ENCODE assay signal across 14 mouse cellular contexts in genomic region chr9:58153095-58153494, GRCm38 (mm10). TPM values are rescaled to one million over a fixed set of nuclear protein-coding genes. Genes with fewer than 3 reads are reported as not detected.
DNase-seq lines count a peak whose midpoint lies in the region; ATAC-seq lines count a peak whose summit lies in the region.
"Had no signal": no experiment of that assay in that cellular context is flagged by ENCODE, and none has a peak within 500 bp of the region (broad histone marks: within the 10 kb centered on the region; RNA-seq: fewer than 3 reads in every experiment).

No protein-coding gene starts in this region.

- ATAC-seq in hindbrain, embryonic 14.5 days (ENCODE audit: low FRiP score): no peak
- no peak for ATAC-seq in intestine, embryonic 16.5 days

- H3K4me3 ChIP-seq in hindbrain, embryonic 10.5 days: no peak overlapping the region
- no peak overlapping the region for H3K4me3 ChIP-seq in hindbrain, embryonic 14.5 days (replicated peaks; ENCODE audit: low read length)
- H3K4me3 ChIP-seq in intestine, embryonic 16.5 days (ENCODE audit: low read length): no peak overlapping the region

- no peak overlapping the region for H3K9ac ChIP-seq in hindbrain, embryonic 14.5 days
- no peak overlapping the region for H3K9ac ChIP-seq in intestine, embryonic 16.5 days (ENCODE audit: low read depth, low read length)

- peaks cover 16% of the 10 kb centered on the region; the same call in 1 of the 2 replicates for H3K36me3 ChIP-seq in hindbrain, embryonic 10.5 days
- H3K36me3 ChIP-seq in hindbrain, embryonic 14.5 days (replicated peaks; ENCODE audit: control insufficient read depth, insufficient read depth): no peaks in the 10 kb centered on the region
- no peaks in the 10 kb centered on the region for H3K36me3 ChIP-seq in intestine, embryonic 16.5 days (ENCODE audit: control insufficient read depth, insufficient read depth, low read length)
- H3K36me3 ChIP-seq: G1E had no signal

- WGBS in hindbrain, embryonic 10.5 days: 87% methylated on average over 3 of the region's 3 CpGs
- WGBS in hindbrain, embryonic 14.5 days: 73% methylated on average over 3 of the region's 3 CpGs
- 79% methylated on average over 3 of the region's 3 CpGs for WGBS in intestine, embryonic 16.5 days

- peaks cover 30% of the 10 kb centered on the region for H3K4me1 ChIP-seq in hindbrain, embryonic 10.5 days (replicated peaks)
- 0 out of 2 replicates have a peak, but pooled peaks cover 10% of the 10 kb centered on the region for H3K4me1 ChIP-seq in hindbrain, embryonic 14.5 days (replicated peaks; ENCODE audit: control insufficient read depth, insufficient read depth, low read length)
- H3K4me1 ChIP-seq in intestine, embryonic 16.5 days (ENCODE audit: control insufficient read depth, insufficient read depth, low read length): peaks cover 40% of the 10 kb centered on the region

- peak overlapping the region; percentile 59 for H3K27ac ChIP-seq in hindbrain, embryonic 10.5 days
- H3K27ac ChIP-seq in hindbrain, embryonic 14.5 days: no peak overlapping the region
- peak overlapping the region; percentile 5; the same call in 1 of the 2 replicates for H3K27ac ChIP-seq in intestine, embryonic 16.5 days (ENCODE audit: low read length)
- H3K27ac ChIP-seq: kidney, postnatal 0 days had no signal

- H3K4me2 ChIP-seq in hindbrain, embryonic 14.5 days (replicated peaks): no peak overlapping the region
- H3K4me2 ChIP-seq in intestine, embryonic 16.5 days (ENCODE audit: low read depth, low read length): no peak overlapping the region

- DNase-seq in adrenal gland, postnatal 14 days: peak; percentile 40
- no peak for DNase-seq in adrenal gland, adult 2 months
- DNase-seq in hindbrain, embryonic 10.5 days (ENCODE audit: low spot score): no peak
- no peak for DNase-seq in hindbrain, embryonic 14.5 days (ENCODE audit: low spot score)
- peak; percentile 80 for DNase-seq in Muller cell, postnatal 12 days (ENCODE audit: inconsistent ontology term)
- DNase-seq in embryo, embryonic 10 days (ENCODE audit: low spot score): no peak
- no peak for DNase-seq in kidney, postnatal 36 days
- DNase-seq: lung, postnatal 36 days had no signal

- no peaks in the 10 kb centered on the region for H3K27me3 ChIP-seq in hindbrain, embryonic 10.5 days (ENCODE audit: insufficient read depth, poor library complexity, severe bottlenecking)
- no peaks in the 10 kb centered on the region for H3K27me3 ChIP-seq in hindbrain, embryonic 14.5 days (ENCODE audit: control insufficient read depth, insufficient read depth, low read length)
- H3K27me3 ChIP-seq in intestine, embryonic 16.5 days (replicated peaks; ENCODE audit: control insufficient read depth, insufficient read depth, low read length): no peaks in the 10 kb centered on the region

- no peaks in the 10 kb centered on the region for H3K9me3 ChIP-seq in hindbrain, embryonic 10.5 days
- no peaks in the 10 kb centered on the region for H3K9me3 ChIP-seq in hindbrain, embryonic 14.5 days (ENCODE audit: control insufficient read depth, low read length)
- H3K9me3 ChIP-seq in intestine, embryonic 16.5 days (ENCODE audit: control insufficient read depth, low read length): no peaks in the 10 kb centered on the region
- H3K9me3 ChIP-seq: G1E had no signal

RNA-seq across cellular contexts. Expression of gene Ccdc33, which starts 34.5 kb away (rescaled TPM):
- not detected in 2 replicates for total RNA-seq in adrenal gland, postnatal 14 days (2021)
- total RNA-seq in adrenal gland, adult 2 months (2021): under 1 TPM; 0.21 to 0.84 TPM
- polyA plus RNA-seq in adrenal gland, adult 2 months (2012; rRNA removed): 0.18 and 0.34 TPM in 2 replicates
- polyA plus RNA-seq in hindbrain, embryonic 10.5 days (2016; fragmentation: Nextera tagmentation; extraction: Ambion mirVana): 0.90 and 0.99 TPM in 2 replicates
- polyA plus RNA-seq in hindbrain, embryonic 14.5 days (2014; fragmentation: Nextera tagmentation; extraction: Ambion mirVana): 0.13 and 0.43 TPM in 2 replicates
- polyA plus RNA-seq in intestine, embryonic 16.5 days (2015; fragmentation: Nextera tagmentation; extraction: Ambion mirVana): 0.39 and 0.82 TPM in 2 replicates
- total RNA-seq: common myeloid progenitor, adult 5-6 weeks had no signal
- polyA plus RNA-seq: G1E; small intestine, adult 2 months had no signal

RNA-seq across cellular contexts. Expression of gene Islr, which starts 51.0 kb away (rescaled TPM):
- total RNA-seq in adrenal gland, postnatal 14 days (2021): 28.0 and 29.1 TPM in 2 replicates
- 10 to 100 TPM; 23.5 to 30.9 TPM for total RNA-seq in adrenal gland, adult 2 months (2021)
- 93.8 and 107 TPM in 2 replicates for polyA plus RNA-seq in adrenal gland, adult 2 months (2012; rRNA removed)
- polyA plus RNA-seq in hindbrain, embryonic 10.5 days (2016; fragmentation: Nextera tagmentation; extraction: Ambion mirVana): 9.9 and 14.0 TPM in 2 replicates
- polyA plus RNA-seq in hindbrain, embryonic 14.5 days (2014; fragmentation: Nextera tagmentation; extraction: Ambion mirVana): 30.4 and 34.8 TPM in 2 replicates
- polyA plus RNA-seq in intestine, embryonic 16.5 days (2015; fragmentation: Nextera tagmentation; extraction: Ambion mirVana): 70.7 and 77.5 TPM in 2 replicates
- polyA plus RNA-seq: G1E had no signal

RNA-seq across cellular contexts. Expression of gene Islr2, which starts 51.0 kb away (rescaled TPM):
- 2.2 and 6.2 TPM in 2 replicates for total RNA-seq in adrenal gland, postnatal 14 days (2021)
- total RNA-seq in adrenal gland, adult 2 months (2021): 1 to 10 TPM; 1.5 to 2.0 TPM
- polyA plus RNA-seq in adrenal gland, adult 2 months (2012; rRNA removed): 1.3 and 2.0 TPM in 2 replicates
- polyA plus RNA-seq in hindbrain, embryonic 10.5 days (2016; fragmentation: Nextera tagmentation; extraction: Ambion mirVana): 1.5 and 6.6 TPM in 2 replicates
- polyA plus RNA-seq in hindbrain, embryonic 14.5 days (2014; fragmentation: Nextera tagmentation; extraction: Ambion mirVana): 7.2 and 17.2 TPM in 2 replicates
- polyA plus RNA-seq in intestine, embryonic 16.5 days (2015; fragmentation: Nextera tagmentation; extraction: Ambion mirVana): 0.83 and 1.0 TPM in 2 replicates
- total RNA-seq: common myeloid progenitor, adult 5-6 weeks had no signal
- polyA plus RNA-seq: thymus, postnatal 0 days had no signal

Comparison
In these comparisons a context has a peak if more than half of its experiments do, and no peak if none do; other contexts are left out.
1. DNase-seq: peak in adrenal gland, postnatal 14 days (single experiment) and Muller cell, postnatal 12 days (single experiment); none in adrenal gland, adult 2 months (single experiment), hindbrain, embryonic 10.5 days (single experiment), hindbrain, embryonic 14.5 days (single experiment), embryo, embryonic 10 days (single experiment) and kidney, postnatal 36 days (0 of 2).